Mouse (Mus musculus): ENCODE results near the gene Pea15a. TPM values are rescaled to one million over a fixed set of nuclear protein-coding genes. Genes with fewer than 3 reads are reported as not detected.

The Pea15a gene
- polyA plus RNA-seq, 1 experiment from 2014 or later: 118 TPM

Other genes starting within 250 kb of the Pea15a start
- gene Vangl2, start 178.4 kb downstream of the Pea15a start, polyA plus RNA-seq (2016; fragmentation: Nextera tagmentation; extraction: Ambion mirVana): 24.7 and 25.6 TPM in 2 replicates
- gene Nhlh1, start 149.2 kb downstream of the Pea15a start, polyA plus RNA-seq (2016; fragmentation: Nextera tagmentation; extraction: Ambion mirVana): 3.9 and 4.1 TPM in 2 replicates
- 231 and 236 TPM in 2 replicates for gene Copa, start 124.3 kb downstream of the Pea15a start, polyA plus RNA-seq (2016; fragmentation: Nextera tagmentation; extraction: Ambion mirVana)
- gene Ncstn, start 124.0 kb downstream of the Pea15a start, polyA plus RNA-seq (2016; fragmentation: Nextera tagmentation; extraction: Ambion mirVana): 106 and 107 TPM in 2 replicates
- 168 and 169 TPM in 2 replicates for gene Pex19, start 80.0 kb downstream of the Pea15a start, polyA plus RNA-seq (2016; fragmentation: Nextera tagmentation; extraction: Ambion mirVana)
- 165 and 171 TPM in 2 replicates for gene Dcaf8, start 58.7 kb downstream of the Pea15a start, polyA plus RNA-seq (2016; fragmentation: Nextera tagmentation; extraction: Ambion mirVana)
- 3.3 and 3.6 TPM in 2 replicates for gene Casq1, start 13.1 kb upstream of the Pea15a start, polyA plus RNA-seq (2016; fragmentation: Nextera tagmentation; extraction: Ambion mirVana)
- not detected in 2 replicates for gene Atp1a4, start 51.6 kb upstream of the Pea15a start, polyA plus RNA-seq (2016; fragmentation: Nextera tagmentation; extraction: Ambion mirVana)
- 45.4 and 45.8 TPM in 2 replicates for gene Igsf8, start 54.8 kb upstream of the Pea15a start, polyA plus RNA-seq (2016; fragmentation: Nextera tagmentation; extraction: Ambion mirVana)
- gene Atp1a2, start 91.3 kb upstream of the Pea15a start, polyA plus RNA-seq (2016; fragmentation: Nextera tagmentation; extraction: Ambion mirVana): 4.5 and 4.7 TPM in 2 replicates
- gene Kcnj9, start 122.5 kb upstream of the Pea15a start, polyA plus RNA-seq (2016; fragmentation: Nextera tagmentation; extraction: Ambion mirVana): 0.15 and 0.22 TPM in 2 replicates
- gene Kcnj10, start 134.4 kb upstream of the Pea15a start, polyA plus RNA-seq (2016; fragmentation: Nextera tagmentation; extraction: Ambion mirVana): 0.06 and 0.08 TPM in 2 replicates
- 9.9 and 10.3 TPM in 2 replicates for gene Pigm, start 169.7 kb upstream of the Pea15a start, polyA plus RNA-seq (2016; fragmentation: Nextera tagmentation; extraction: Ambion mirVana)

Measured in embryonic facial prominence, embryonic 12.5 days (tissue).